Mouse (Mus musculus) hindbrain, postnatal 0 days (tissue): ENCODE results near the gene Strn4. TPM values are rescaled to one million over a fixed set of nuclear protein-coding genes. Genes with fewer than 3 reads are reported as not detected.
A peak's percentile ranks its signal among the peaks of the same experiment; 100 is the strongest.

Experiments
- ATAC-seq: fragments of 200-750 bp; cut with Nextera tagmentation; 2 replicates; pipeline ENCODE4 v1.8.0; 2017; ENCODE audit warnings: mild to moderate bottlenecking, moderate TSS enrichment, moderate library complexity
- DNase-seq: peaks from one replicate; pipeline ENCODE4 v3.0.0-alpha.2; 2015; ENCODE audit warnings: low spot score
- H3K27ac ChIP-seq: fragments of 300-500 bp; sonication (generic); 2 replicates; pipeline ENCODE4 v1.5.1; 2014; ENCODE audit warnings: mild to moderate bottlenecking
- H3K27me3 ChIP-seq: fragments of 300-500 bp; sonication (generic); 2 replicates; pipeline ENCODE4 v1.6.1; 2014; ENCODE audit warnings: low read length, mixed read lengths; ENCODE audit not compliant: insufficient read depth
- H3K36me3 ChIP-seq: fragments of 300-500 bp; sonication (generic); 2 replicates; pipeline ENCODE4 v1.6.1; 2014; ENCODE audit warnings: low read length, mixed read lengths; ENCODE audit not compliant: insufficient read depth
- H3K4me1 ChIP-seq: fragments of 300-500 bp; sonication (generic); 2 replicates; pipeline ENCODE4 v1.6.1; 2014; ENCODE audit warnings: antibody characterized with exemption, low read length, mixed read lengths; ENCODE audit not compliant: insufficient read depth
- H3K4me2 ChIP-seq: fragments of 300-500 bp; sonication (generic); 2 replicates; pipeline ENCODE4 v1.6.1; 2014; ENCODE audit warnings: low read depth, mild to moderate bottlenecking, low read length, moderate library complexity, mixed read lengths
- H3K4me3 ChIP-seq: fragments of 300-500 bp; sonication (generic); 2 replicates; pipeline ENCODE4 v1.5.1; 2014; ENCODE audit warnings: low read length
- H3K9ac ChIP-seq: fragments of 300-500 bp; sonication (generic); replicated peaks from 2 replicates; pipeline ENCODE4 v1.6.1; 2014; ENCODE audit warnings: mild to moderate bottlenecking, low read length, moderate library complexity, mixed read lengths
- H3K9me3 ChIP-seq: fragments of 300-500 bp; sonication (generic); 2 replicates; pipeline ENCODE4 v1.6.1; 2016; ENCODE audit warnings: low read length, mixed read lengths
- CTCF ChIP-seq: IDR thresholded peaks from 2 replicates; pipeline ENCODE4 v1.5.1; 2016; ENCODE audit warnings: antibody characterized with exemption, control low read depth, low read depth
- WGBS: fragments of 180-500 bp; shearing (Covaris S2); extraction: QIAGEN DNeasy Blood & Tissue Kit; methylation state at CpG from one replicate; pipeline ENCODE4 v1.1.7; 2014; 5-methylcytosine and 5-hydroxymethylcytosine counted together
- polyA plus RNA-seq: library from polyadenylated mRNA; unstranded; fragments of >200 nt; fragmentation: Nextera tagmentation; extraction: Ambion mirVana; gene quantifications from 2 replicates; pipeline ENCODE4 v1.2.1, GENCODE M21; 2015
- total RNA-seq: library from RNA; depleted of rRNA; stranded (reverse); fragments of >200 nt; gene quantifications from 2 replicates; pipeline ENCODE4 v1.2.3, GENCODE M21; 2014; rRNA removed

The Strn4 gene
- total RNA-seq (234 and 248 TPM in 2 replicates), polyA plus RNA-seq (128 and 141 TPM in 2 replicates)

DNA sequence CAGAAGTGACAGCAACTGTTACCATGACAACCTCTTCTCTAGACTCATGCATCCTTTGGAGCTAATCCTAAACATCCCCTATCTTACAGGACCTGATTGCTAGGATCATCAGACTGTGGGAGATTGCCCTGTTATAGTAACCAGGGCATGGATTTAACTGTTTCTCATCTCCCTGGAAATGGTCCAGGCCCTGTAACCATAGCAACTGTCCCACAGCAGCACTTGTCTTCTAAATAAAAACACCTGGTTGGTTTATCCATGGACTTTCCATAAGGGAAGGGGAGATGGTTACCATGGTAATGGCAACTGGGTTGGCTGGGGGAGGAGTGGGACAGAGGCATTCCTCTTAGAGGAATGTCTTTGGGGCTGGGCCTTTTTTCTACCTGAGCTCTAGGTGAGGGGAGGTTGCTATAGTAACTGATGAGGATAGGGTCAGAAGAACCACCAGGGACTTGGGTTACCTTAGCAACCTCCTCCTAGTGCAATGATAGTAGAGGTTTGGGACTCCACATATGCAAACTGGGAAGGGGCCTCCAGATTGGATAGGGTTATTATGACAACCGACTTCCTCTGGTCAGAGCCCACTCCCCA is at the start of gene Strn4:
TSS of gene Strn4 (plus strand) at position 539 of the 591 bp plus-strand sequence.
- H3K27ac ChIP-seq = peak within 1 kb of the TSS; percentile 99
- H3K36me3 ChIP-seq = no peaks in the 10 kb centered on the region
- no peaks in the 10 kb centered on the region for H3K9me3 ChIP-seq
- DNase-seq (peak; percentile 89), ATAC-seq (peak; percentile 79)
- 6% methylated on average over 1 of the region's 1 CpGs for WGBS
- H3K4me2 ChIP-seq = peak within 1 kb of the TSS; percentile 83
- H3K9ac ChIP-seq = peak within 1 kb of the TSS; percentile 100
- no peaks in the 10 kb centered on the region for H3K27me3 ChIP-seq
- peaks cover 28% of the 10 kb centered on the region for H3K4me1 ChIP-seq
- peak within 1 kb of the TSS; percentile 99 for H3K4me3 ChIP-seq
- no peak for TF ChIP-seq CTCF

DNA sequence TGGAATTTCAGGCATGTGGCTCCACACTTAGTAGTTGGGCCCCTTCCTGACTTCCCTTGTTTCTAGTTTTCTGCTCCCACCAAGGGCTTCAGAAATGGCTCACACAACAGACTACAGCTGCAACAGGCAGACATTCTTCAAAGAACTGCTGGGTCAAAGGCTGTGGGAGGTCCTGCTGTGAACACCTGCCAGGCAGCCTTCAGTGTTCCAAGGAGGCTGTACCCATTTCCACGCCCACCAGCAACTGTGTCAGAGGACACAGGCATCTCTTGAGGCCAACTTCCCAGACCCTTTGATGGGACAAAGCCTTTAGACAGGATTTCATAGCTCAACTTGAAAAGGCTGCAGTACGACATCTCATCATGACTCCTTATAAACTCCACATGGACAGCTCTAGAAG is 49.2 kb upstream of the Strn4 start:
- H3K4me2 ChIP-seq = no peak overlapping the region
- DNase-seq (no peak), ATAC-seq (no peak)
- H3K36me3 ChIP-seq = no peaks in the 10 kb centered on the region
- no peak for TF ChIP-seq CTCF
- no peak overlapping the region for H3K9ac ChIP-seq
- H3K27ac ChIP-seq = no peak overlapping the region
- H3K4me1 ChIP-seq = no peaks in the 10 kb centered on the region
- H3K4me3 ChIP-seq = no peak overlapping the region
- H3K27me3 ChIP-seq = no peaks in the 10 kb centered on the region
- 18% methylated on average over 2 of the region's 2 CpGs for WGBS
- H3K9me3 ChIP-seq = no peaks in the 10 kb centered on the region

DNA sequence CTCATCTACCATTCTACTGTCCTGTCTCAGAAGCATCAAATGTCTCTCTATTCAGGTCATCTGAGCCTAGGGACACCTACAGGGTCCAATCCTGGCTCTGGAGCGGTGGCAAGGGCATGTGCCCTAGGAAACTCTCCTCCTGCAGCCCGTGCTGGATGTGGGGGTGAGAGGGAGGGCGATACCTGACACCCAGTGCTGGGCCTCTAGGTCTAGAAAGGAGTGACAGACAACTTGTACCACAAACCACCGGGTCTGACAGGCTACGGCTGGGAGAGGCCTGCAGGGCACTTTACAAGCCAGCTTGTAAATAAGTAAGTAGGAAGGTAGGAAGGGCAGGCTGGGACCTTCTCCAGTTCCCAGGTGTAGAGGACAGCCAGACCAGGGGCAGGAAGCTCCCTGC is 39.8 kb upstream of the Strn4 start:
- Histone ChIP-seq H3K9ac (no peak overlapping the region), H3K36me3 (no peaks in the 10 kb centered on the region), H3K4me1 (no peaks in the 10 kb centered on the region), H3K27me3 (no peaks in the 10 kb centered on the region), H3K4me2 (no peak overlapping the region), H3K9me3 (no peaks in the 10 kb centered on the region), H3K4me3 (no peak overlapping the region), H3K27ac (no peak overlapping the region)
- 68% methylated on average over 5 of the region's 5 CpGs for WGBS
- no peak for TF ChIP-seq CTCF
- DNase-seq (no peak), ATAC-seq (no peak)

DNA sequence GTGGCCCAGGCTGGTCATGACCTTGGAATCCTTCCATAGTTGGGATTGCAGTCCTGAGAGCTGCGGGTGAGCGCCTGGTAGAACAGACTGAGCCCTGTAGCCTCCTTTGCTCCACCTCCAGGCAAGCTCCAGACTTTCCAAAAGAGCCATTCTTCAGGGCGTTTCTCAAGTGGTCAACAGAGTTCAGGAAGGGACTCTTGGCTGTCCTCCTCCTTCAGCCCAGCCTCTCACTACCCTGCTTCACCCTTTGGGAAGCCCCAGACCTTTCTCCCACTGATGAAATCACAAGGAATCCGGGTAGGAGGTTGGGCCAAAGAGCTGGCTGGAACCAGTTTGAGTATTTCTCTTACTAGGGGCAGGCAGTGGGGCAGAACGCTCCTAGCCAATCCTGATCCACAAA is 35.6 kb upstream of the Strn4 start:
- DNase-seq = no peak
- no peak for ATAC-seq
- Histone ChIP-seq H3K27me3 (no peaks in the 10 kb centered on the region), H3K27ac (no peak overlapping the region), H3K9ac (no peak overlapping the region), H3K9me3 (no peaks in the 10 kb centered on the region), H3K4me2 (no peak overlapping the region), H3K36me3 (no peaks in the 10 kb centered on the region), H3K4me3 (no peak overlapping the region), H3K4me1 (no peaks in the 10 kb centered on the region)
- no peak for TF ChIP-seq CTCF
- WGBS = 64% methylated on average over 5 of the region's 5 CpGs

DNA sequence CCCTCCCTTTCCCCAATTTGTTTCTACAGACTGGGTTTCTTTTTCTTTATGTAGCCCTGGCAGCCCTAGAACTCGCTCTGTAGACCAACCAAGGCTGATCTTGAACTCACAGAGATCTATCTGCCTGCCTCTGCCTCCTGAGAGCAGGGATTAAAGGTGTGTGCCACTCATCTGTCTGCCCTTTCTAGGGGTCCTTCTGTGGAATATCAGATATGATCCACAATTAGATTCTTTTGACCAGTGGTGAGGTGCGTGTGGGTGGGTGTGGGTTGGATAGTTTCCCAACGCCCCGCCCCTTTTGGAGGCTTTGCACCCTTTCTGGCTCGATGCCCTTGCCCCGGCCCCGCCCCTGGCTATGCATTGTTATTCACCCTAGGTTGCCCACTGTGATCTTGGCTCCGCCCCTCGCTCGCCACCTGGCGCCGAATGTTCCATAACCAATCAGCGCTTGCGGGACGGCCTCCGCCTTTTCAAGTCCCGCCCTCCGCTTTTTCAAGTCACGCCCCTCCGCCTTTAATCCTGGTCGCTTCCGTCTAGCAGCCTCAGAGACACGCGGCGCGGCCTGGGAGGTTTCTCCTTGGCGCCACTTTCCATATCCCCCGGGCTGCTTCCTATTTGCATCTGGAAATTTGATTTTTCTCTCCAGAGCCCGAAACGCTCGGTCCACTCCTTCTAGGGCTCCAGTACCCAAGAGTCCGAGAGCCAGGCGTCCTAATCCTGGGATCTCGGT is 34.7 kb upstream of the Strn4 start, which contains the start of gene Slc1a5:
TSS of gene Slc1a5 (plus strand) at position 516 of the 730 bp plus-strand sequence.
- peak; percentile 32; the same call in 1 of the 2 replicates for TF ChIP-seq CTCF
- peak; percentile 91 for DNase-seq
- H3K27me3 ChIP-seq = no peaks in the 10 kb centered on the region
- no peaks in the 10 kb centered on the region for H3K36me3 ChIP-seq
- 0 out of 2 replicates have a peak within 1 kb of the TSS, but pooled peaks have one; percentile 4 for H3K27ac ChIP-seq
- peak within 1 kb of the TSS; percentile 54 for H3K4me3 ChIP-seq
- WGBS = 2% methylated on average over 34 of the region's 34 CpGs
- H3K4me2 ChIP-seq = peak within 1 kb of the TSS; percentile 99
- peak; percentile 75 for ATAC-seq
- H3K9ac ChIP-seq = peak within 1 kb of the TSS; percentile 44
- H3K9me3 ChIP-seq = no peaks in the 10 kb centered on the region
- H3K4me1 ChIP-seq = no peaks in the 10 kb centered on the region

DNA sequence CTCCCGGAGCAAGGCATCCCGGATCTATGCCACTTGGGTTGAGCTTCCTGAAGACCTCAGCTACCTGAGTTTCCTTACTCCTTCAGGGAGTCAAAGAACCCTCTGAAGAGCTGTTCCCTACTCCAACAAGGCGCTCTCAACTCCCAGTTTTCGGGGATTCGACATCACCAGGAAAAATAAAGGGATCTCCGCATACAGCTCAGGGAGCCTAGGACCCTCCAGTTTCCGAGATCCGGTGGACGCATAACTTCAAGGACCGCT is 34.2 kb upstream of the Strn4 start:
- no peaks in the 10 kb centered on the region for H3K9me3 ChIP-seq
- peak overlapping the region; percentile 54 for H3K4me3 ChIP-seq
- no peaks in the 10 kb centered on the region for H3K36me3 ChIP-seq
- DNase-seq (peak; percentile 16), ATAC-seq (no peak)
- WGBS = under 1% methylated on average over 10 of the region's 10 CpGs
- H3K9ac ChIP-seq = peak overlapping the region; percentile 44
- H3K27ac ChIP-seq = 0 out of 2 replicates have a peak overlapping the region, but pooled peaks have one; percentile 4
- no peaks in the 10 kb centered on the region for H3K4me1 ChIP-seq
- H3K4me2 ChIP-seq = peak overlapping the region; percentile 99
- no peaks in the 10 kb centered on the region for H3K27me3 ChIP-seq
- no peak for TF ChIP-seq CTCF
